Mouse (Mus musculus) c-Kit-positive CD71-positive TER-119-negative erythroid progenitor cells, embryonic 14.5 days (primary cell): ENCODE measurements around the gene As3mt.

Experiments used
- DNase-seq: peaks from one replicate; pipeline ENCODE4 v3.0.0-alpha.2; 2013; ENCODE audit warnings: low read depth

The As3mt gene

DNA sequence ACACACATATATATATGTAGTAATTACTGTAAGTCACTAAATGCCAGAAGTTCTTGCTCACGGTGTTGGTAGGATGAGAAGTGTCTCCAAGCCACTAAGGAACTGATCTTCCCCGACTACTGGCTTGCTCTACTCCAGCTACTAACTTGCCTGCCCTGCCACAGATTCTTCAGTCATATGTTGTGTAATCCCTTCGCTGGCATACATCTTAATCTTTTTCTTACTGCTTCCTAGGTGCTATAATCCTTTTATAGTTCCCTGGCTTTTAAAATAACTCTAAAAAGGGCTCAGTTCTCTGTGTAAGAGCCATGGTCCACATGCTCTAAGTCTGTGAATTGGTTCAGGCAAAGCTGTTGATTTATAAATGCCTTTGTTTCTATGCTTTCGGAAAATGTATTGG, 78.4 kb downstream of the As3mt start:
- DNase-seq, result no peak

GRCm38 (mm10) chr19:46789782-46790181, 82.5 kb downstream of the As3mt start:
- no peak for DNase-seq
